Mouse (Mus musculus) lung, postnatal 10 days (tissue): ENCODE measurements around the gene Slc13a5.
A peak's percentile ranks its signal among the peaks of the same experiment; 100 is the strongest.

Experiments used
- DNase-seq: peaks from one replicate; pipeline ENCODE4 v3.0.0; 2021

Slc13a5 gene

DNA sequence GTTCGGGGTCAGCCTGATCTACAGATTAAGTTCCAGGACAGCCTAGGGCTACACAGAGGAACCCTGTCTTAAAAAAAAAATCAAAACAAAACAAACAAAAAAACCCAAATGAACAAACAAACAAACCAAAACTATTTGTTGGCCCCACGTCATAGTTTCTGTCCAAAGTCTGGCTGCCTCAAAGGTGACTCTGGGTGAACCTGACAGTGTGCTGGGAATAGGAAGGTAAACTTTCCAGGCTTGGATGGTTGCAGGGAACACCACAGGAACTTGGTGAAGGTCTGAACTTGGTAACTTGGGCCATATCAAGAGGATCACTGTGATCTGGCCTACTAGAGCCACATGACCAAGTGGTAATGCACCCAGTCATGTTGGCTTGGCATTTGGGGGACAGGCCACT is 10.6 kb downstream of the Slc13a5 start:
- no peak for DNase-seq

DNA sequence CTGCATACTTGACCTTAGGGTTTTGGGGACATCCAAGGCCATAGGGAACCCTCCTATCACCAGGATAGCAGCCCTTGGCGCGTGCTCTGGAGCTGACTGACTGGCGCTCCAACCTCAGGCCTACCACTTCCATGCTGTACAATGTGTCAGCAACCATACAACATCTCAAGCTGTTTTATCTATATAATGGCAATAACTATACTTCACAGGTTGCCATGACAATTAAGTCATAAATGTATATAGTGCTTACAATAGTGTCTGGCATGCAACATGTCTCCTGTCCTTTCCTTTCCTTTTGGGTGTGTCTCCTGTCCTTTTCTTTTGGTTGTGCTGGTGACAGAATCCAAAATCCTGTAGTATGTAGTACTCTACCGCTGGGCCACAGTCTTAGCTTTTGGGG is 11.4 kb downstream of the Slc13a5 start:
- DNase-seq: no peak

DNA sequence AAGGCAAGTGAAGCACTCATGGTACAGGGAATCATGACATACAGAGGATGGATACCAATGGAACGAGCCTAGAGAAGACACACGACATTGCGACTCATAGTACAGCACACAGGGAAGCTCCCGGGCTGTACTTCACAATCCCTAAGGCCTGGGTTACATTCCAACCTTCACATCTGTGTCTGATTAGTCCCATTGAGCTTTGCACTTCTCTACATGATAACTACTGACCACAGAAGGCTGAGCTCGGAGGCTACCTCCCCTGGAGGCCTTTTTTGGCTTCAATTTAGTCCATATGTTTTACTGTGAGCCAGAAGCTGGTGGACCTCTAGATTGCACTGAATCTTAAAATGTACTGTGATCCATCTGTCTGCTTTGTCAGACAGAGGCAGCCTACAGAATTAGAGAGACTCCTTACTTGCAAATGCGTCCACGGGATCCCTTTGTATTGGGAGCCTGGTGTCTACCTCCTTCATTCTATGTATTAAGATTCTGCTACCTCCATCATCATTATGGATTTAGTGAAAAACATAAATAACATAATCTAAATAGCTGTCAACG is 21.7 kb downstream of the Slc13a5 start:
- DNase-seq: no peak

DNA sequence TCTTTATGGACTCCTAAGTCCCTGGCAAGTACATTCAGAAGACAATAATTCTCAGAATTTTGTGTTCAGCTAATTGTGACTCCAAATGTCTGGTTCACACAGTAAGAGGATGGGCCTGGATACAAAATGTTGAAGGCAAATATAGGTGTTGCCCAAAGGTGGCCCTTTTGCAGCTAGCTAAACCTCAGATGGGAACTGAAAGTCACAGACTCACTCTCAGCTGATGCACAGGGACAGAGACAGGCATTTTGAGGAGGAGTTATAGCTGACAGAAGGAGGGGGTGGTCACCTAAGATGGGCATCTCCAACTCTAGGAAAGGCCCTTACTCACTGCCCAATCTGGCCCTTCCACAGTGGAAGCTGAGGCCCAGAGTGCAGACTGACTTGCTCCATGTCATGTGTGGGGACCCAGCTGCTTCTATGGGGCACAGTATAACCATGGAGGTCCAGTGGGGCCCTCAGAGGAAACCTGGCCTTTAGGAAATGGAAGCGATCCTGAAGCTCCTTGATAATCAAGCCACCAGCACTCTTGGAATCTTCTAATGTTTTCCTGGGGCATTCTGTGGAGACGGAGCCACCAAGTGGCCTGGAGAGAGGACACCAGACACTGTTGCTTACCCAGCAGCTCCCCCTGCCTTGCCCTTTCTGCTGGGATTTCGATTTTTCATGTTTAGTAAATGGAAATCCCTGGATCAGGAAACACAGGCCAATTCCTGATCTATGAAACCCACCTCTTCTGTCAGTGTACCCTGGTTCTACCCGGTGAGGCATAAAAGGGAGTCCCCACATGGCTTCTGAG is 26.8 kb downstream of the Slc13a5 start:
- DNase-seq: no peak

DNA sequence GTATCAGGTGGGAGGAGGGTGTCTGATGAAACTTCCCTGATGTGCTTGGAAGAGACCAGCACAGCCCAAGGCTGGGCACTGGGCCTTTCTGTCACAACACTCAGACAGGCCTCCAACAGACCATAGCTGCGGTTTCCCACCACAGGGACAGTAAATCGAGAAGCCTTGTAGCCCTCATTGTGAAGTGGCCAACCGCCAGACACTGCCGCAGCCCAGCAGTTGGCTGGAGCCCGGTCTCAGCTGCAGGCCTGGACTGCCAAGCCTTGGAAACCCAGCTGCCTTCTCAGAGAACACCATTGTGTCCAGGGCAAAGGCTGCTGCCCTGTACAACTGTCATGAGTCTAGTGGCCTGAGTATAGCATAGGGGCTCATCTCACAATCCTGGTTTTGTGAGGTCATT is 33.0 kb downstream of the Slc13a5 start:
- DNase-seq: no peak

DNA sequence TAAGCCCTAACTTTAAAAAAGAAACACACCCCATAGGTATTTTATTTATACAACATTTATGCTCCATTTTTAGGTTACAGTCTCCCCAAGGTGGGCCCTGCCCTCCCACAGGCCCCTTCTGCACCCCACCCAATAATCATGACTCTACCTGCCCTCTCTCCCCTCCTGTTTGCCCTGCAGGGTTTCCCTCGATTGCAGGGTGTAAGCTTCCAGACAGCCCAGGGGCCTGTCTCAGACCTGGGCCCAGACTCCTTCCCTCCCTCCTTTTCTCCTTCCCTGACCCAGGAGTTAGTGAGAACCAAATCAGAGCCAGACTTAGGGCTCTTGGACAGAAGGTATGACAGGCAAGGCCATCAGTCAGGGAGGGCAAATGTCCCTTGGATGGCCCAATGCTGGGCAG is 34.0 kb downstream of the Slc13a5 start:
- DNase-seq: no peak

DNA sequence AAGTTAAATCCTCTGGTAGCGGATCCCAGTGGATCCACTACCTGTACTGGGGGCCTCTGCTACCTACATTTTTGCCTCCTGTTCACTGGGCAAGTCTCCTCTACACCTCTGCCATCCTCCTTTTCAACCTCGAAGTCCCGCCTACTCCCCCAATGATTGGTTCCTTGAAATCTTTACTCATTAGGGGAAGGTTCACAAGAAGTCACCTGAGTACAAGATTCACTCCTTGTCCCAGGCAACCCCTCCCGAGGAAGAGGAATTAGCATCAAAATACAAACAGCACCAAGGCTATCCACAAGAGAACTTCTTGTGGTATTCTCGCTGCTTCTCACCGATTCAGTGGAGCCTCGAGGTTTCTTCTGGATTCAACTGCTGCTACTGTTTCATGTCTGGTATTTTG is 35.0 kb downstream of the Slc13a5 start:
- no peak for DNase-seq

DNA sequence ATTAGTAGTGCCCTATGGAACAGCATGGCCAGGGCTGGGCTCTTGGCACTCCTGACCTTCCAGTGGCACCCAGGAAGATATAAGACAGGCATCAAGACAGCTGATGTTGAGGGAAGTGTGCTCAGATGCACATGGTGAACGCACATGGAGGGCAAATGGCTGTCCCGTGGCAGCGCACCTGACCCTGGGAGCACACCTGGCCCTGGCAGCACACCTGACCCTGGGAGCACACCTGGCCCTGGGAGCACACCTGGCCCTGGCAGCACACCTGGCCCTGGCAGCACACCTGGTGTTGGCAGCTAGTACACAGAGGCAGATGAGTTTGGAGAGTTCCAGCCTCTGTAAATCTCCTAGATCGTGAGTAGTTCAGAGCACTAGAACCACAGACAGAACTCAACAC is 38.5 kb downstream of the Slc13a5 start:
- DNase-seq: no peak

DNA sequence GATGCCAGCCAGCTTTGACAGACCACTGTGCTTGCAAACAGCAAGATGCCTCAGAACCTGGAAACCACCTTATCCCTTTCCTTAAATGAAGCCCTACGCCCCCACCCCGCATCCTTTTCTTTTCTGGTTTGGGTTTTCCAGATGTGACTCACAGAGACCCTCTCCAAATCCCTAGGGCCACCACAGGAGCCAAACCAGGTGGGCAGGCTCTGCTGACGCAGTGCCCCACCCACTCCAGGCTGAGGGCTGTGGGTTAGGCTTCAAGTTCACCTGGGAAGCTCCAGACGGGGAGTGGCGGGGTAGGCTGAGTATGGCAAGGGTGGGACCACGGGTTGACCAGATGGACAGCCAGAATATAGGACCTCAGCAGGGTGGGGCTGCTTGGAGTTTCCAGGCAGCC is 40.1 kb downstream of the Slc13a5 start:
- DNase-seq: no peak

DNA sequence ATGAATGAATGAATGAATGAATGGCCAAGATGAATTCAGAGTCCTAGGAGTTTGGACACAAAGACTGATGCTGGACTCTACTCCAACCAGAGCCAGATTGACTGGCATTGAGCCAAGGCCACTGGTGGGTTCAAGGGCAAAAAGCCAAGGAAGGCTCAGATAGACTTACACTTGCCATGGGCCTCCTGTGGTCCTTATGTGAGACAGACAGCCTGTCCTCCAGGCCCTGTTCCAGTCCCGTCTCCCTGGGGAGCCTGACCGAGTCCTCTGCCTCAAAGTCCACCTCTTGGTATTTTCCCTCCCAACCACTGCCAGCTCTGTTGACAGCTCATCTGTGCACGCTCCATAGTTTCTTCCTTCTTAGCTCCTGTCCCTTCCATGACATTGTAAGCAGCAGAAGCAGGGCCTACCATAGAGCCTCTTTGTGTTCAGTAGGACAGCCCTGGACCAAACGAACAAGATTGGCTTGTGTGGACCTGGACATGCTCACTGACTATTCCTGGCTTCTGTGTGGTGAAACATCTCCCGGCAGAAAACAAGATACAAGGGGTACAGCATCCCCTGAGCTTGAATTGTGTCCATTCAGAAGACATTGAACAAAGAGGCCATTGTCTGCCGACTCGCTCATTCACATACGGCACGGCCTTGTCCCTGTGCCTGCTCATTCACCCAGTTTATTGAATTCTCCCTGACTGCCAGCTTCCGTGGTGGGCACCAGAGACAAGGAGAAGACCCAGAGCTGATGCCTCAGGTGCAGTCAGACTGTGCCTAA is 40.8 kb downstream of the Slc13a5 start:
- no peak for DNase-seq

DNA sequence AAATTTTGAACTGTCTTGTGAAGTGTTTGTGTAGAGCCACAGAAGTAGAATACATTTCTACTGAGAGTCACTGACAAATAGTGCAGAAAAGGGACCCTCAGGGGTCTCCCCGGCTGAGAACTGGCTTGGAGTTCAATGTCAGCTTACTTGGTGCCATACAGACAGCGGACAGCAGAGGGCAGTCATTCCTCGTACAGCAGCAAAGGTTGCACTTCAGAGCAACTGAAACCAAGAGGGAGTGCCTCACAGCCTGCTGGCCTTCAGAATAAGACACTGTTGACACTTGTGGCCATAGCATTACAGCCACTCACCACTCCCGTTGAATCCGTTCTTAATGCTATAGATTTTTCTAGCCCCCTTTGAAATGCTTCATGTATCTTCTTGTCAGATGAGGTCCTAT is 42.2 kb downstream of the Slc13a5 start:
- DNase-seq: peak; percentile 82

DNA sequence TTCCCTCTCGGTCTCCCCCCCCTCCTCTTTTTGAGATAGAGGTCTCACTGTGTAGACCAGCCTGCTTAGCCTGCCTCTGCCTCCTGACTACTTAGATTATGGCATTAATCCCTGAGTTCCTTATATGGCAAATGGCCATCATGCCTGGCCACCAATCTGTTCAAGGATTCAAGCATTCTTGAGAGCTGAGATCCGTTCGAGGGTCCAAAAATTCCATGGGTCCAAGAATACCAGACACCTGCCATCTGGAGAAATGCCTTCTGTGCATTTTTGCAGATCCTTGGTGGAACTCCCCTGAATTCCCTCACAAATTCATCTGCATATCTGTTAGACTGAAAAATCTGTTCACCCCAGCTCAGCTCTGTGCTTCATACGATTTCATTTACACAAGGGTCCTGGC is 43.6 kb downstream of the Slc13a5 start:
- DNase-seq: no peak

DNA sequence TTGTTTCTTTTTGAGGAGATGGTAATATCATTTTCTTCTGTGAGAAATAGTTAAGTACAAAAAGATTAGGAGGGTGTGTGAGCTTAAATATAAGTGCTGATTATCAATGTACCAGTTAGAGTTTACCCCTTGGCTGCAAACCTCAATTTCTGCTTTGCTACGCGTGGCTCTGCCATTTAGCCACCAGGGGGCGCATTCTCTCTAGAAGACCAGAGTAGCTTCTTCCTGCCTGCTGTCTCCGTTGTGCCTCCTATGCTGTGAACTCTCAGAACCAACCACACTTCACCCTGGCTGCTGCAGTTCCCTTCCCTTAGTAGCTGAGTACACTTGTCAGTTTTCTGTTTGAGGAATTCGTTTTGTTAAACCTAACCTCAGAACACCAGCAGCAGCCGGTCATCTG is 45.7 kb downstream of the Slc13a5 start:
- peak; percentile 81 for DNase-seq

DNA sequence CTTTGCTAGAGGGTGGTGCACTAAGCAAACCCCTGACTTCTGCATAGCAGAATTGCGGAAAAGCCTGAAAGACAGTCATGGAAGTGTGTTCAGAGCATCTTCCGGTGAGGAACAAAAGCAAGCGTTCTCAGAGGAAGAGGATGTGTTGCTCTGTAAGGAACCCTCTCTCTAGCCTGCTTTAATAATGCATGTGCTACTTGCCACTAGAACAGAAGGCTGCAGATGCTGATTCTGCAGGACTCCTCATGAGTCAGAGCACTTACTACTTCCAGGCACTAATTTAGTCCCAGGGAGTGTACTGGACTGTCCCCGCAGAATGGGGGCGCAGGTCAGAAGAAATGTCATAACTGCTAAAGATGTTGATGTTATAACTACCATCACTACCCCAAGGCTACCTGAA is 49.9 kb downstream of the Slc13a5 start:
- DNase-seq: no peak

DNA sequence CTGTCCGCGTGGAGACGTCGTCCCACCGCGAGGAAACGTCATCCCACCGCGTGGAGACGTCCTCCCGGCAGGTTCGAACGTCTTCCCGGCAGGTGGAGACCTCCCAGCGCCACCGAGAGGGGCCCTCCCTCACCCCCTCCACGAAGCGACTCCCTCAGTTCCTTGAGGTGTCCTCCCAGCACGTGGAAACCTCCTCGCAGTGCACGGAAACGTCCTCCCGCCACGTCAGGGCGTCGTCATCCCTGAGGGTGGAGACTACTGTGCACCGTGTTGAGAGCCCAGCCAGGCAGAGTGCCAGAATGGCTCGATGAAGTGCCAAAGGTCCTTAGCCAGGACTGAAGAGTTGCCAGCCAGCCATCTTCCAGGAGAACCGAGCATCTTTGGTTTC is 51.6 kb downstream of the Slc13a5 start, which contains the start of gene Med31:
Med31 (minus strand) TSS at position 183 of the 388 bp plus-strand sequence.
- DNase-seq: peak; percentile 84

DNA sequence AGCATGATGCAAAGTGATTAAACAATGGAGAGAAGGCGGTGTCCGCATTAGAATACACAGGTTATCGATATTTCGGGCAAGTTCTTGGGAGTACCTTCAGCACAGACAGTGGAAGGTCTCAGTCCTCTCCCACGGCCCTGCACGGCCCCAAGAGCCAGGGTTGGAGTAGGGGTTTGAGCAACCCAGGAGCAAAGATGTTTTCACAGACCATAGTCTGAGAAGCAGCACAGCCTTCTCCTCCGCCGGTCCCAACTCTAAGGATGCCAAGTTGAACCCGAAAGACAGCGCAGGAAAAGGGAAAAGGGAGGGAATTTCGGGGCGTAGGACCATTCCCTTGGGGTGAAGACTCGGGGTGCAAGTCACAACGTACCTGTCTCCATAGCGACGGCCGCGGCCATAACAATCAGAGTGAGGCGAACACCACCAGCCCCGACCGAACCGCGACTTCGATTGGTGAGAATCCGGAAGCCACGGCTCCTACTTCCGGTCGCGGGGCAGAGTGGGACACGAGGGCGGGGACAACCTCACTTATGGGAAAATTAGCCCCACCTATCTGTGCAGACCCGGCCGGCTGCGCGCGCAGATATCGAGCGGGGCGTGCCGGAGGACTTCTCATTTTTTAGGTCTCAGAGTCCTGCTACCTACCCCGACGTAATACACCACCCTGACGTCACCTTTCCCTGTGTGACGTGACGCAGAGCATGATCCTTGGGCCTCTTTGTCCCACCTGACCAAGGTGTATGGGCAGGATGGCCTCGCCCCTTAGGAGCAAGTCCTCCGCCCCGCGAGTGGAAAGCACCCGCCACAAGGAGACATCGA is 52.2 kb downstream of the Slc13a5 start:
- peak; percentile 97 for DNase-seq

DNA sequence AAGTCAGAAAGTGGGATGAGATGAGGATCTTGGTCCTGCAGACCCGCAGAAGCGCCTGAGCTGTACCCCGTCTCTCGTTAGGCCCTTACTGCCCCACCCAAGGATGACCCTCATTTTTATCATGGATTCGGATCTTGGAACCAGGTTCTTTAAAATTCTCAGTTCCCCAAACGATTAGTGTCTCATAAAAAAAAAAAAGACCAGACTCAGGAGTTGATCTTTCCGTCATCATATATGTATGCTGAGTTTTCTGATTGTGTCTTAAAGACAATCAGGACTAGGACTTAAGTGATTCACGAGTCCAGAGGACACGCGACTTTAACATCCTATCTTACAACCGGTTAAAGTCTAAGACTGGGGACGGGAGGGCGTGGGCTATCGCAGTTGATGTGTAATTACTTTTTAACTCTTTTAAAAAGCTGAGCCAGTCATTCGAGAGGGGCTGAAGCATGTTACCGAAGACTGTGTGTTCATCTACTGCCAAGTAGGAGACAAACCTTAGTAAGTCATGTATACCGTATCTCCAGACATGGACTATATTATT is 59.1 kb downstream of the Slc13a5 start:
- DNase-seq: no peak

DNA sequence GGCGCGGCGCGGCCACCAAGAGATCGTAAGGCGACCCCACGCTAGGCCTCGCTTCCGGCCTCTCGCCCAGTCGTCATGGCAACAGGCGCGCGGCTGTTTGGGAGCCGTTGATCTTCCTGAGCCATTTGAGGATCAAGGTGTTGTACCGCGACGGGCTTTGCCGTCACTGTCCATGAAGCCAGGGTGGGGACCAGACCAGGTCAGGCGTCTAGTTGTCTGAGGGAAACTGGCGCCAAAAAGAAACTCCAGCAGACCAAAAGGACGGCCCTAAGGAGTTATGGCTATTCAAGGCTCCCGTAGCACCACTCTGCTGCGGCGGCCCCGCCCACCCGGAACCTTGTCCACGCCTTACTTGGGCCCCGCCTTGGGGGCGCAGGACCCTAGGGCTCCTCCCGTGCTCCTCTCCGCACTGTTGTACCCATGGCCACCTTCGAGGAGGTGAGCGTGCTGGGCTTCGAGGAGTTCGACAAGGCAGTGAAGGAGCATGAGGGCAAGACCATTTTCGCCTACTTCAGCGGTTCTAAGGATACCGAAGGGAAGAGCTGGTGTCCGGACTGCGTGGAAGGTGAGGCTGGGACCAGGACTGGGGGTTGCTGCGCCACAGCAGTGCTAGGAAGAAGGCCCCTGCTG is 59.7 kb downstream of the Slc13a5 start, which contains the start of the genes 4933427D14Rik and Txndc17:
4933427D14Rik (minus strand) TSS at position 256 of the 630 bp plus-strand sequence.
Txndc17 (plus strand) TSS at position 344 of the 630 bp plus-strand sequence.
- DNase-seq: peak; percentile 91

DNA sequence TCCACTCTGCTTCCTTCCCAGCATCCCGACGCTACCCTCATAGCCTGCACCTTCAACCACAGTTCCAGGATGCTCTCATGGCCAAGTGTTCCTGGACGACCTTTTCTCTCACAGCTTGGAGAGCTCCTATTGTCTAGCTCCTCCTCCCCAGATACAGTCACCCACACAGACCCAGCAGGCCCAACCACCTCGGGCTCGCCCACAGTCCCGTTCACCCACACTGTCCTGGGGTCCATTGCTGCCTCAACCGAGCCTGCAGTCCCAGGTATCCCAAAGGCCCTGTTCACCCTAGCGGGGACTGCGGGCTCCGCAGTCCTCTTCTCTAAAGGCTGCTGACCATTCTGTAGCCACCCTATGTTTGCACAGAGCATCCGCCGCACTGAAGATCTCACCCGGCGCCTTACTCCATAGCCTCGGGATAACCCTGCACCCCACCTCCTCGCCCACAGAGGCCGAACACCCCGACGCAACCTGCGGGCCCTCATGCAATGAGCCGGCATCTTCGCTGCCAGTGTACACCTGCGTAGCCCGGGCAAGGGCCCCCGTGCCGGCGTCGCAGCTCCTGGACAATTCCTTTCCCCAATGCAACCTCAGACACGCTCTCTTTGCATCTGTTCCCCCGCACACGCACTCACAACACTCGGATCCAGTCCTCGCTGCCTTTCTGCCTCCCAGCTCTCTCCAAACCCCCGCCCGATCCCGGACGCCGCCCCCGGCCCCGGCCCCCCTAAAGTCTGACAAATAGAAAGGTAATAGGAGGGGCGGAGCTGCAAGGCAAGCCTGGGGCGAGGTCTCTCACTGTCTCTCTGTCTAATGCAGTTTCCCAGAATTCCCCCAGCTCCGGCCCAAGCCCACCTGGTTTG is 60.5 kb downstream of the Slc13a5 start, which contains the start of gene Gm43951:
Gm43951 (minus strand) TSS at position 500 of the 863 bp plus-strand sequence.
- peak; percentile 45 for DNase-seq

DNA sequence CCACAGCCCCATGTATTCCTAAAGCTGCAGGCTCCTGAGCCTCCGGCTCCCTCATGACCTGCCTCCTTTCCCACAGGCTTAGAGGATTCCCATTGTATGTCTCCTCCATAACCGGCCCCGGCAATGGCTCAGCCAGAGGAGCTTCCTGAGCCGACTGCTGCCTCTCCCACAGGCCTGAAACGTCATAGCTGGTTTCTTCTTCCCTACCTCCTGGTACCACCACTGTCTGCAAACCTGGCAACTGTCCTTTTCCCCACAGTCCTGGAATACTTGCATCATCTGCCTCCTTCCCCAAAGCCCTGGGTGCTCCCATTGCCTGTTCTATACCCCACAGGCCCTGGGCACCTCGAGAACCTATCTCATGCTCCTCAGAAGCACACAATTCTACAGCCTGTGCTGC is 61.8 kb downstream of the Slc13a5 start:
- DNase-seq: no peak

DNA sequence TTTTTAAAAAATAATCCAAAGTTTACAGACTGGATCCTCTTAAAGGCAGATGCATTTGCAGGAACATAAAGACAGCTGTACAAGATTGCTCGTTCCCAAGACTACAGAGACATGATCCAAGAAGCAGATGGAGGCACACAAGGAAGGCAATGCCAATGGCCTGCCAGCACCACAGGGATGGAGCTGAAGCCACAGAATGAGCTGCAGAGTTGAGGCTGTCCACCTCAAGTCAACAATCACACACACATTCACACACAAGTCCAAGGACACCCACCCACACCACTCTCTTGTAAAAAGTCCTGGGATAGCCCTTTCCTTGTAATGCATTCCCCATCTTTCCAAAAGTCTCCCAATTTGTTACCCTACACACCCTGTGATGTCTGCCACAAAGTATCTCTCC is 63.6 kb downstream of the Slc13a5 start:
- no peak for DNase-seq
